Mouse (Mus musculus) MEL (cell line): ENCODE data around the gene Lrrc43. TPM values are rescaled to one million over a fixed set of nuclear protein-coding genes. Genes with fewer than 3 reads are reported as not detected.

Source experiments
- DNase-seq: peaks from one replicate; pipeline ENCODE4 v3.0.0; 2011; ENCODE audit warnings: low read depth, low spot score
- H3K27ac ChIP-seq: 2 replicates; pipeline ENCODE4 v1.5.1; 2012; ENCODE audit warnings: low read depth, mild to moderate bottlenecking, control low read depth, low read length, moderate library complexity; ENCODE audit not compliant: control insufficient read depth
- H3K27me3 ChIP-seq, 2 experiments: fragments of 150-350 bp in 1 of 2; sonication (generic) in 1 of 2; 2 replicates each; pipeline ENCODE4 v1.6.1; 2012; ENCODE audit warnings: low read length in 2 of 2, mild to moderate bottlenecking in 2 of 2, improper control_type of control experiment in 1 of 2, moderate library complexity in 1 of 2; ENCODE audit not compliant: insufficient read depth in 2 of 2, control insufficient read depth in 1 of 2
- H3K36me3 ChIP-seq, 2 experiments: 2 replicates each; pipeline ENCODE4 v1.6.1; 2012 to 2014; ENCODE audit warnings: low read length in 2 of 2, improper control_type of control experiment in 1 of 2, inconsistent platforms in 1 of 2, mild to moderate bottlenecking in 1 of 2; ENCODE audit not compliant: insufficient read depth in 2 of 2, control insufficient read depth in 1 of 2
- H3K4me1 ChIP-seq, 2 experiments: fragments of 150-350 bp in 1 of 2; sonication (generic) in 1 of 2; 2 replicates each; pipeline ENCODE4 v1.6.1; 2012; ENCODE audit warnings: low read length in 2 of 2, improper control_type of control experiment in 1 of 2, mild to moderate bottlenecking in 1 of 2; ENCODE audit not compliant: insufficient read depth in 2 of 2, control insufficient read depth in 1 of 2
- H3K4me3 ChIP-seq, 2 experiments: fragments of 150-350 bp in 1 of 2; sonication (generic) in 1 of 2; 2 replicates each; pipeline ENCODE4 v1.5.1; 2012; ENCODE audit warnings: low read depth in 2 of 2, low read length in 2 of 2, mild to moderate bottlenecking in 2 of 2, moderate library complexity in 2 of 2, control low read depth in 1 of 2, improper control_type of control experiment in 1 of 2; ENCODE audit not compliant: control insufficient read depth in 1 of 2, insufficient read depth in 1 of 2
- H3K79me2 ChIP-seq: 2 replicates; pipeline ENCODE4 v1.6.1; 2012; ENCODE audit warnings: mild to moderate bottlenecking, low read length, moderate library complexity; ENCODE audit not compliant: control insufficient read depth, poor library complexity, insufficient read depth
- H3K9ac ChIP-seq: 2 replicates; pipeline ENCODE4 v1.6.1; 2012; ENCODE audit warnings: low read depth, mild to moderate bottlenecking, control low read depth, low read length, moderate library complexity; ENCODE audit not compliant: control insufficient read depth, poor library complexity, severe bottlenecking
- H3K9me3 ChIP-seq: fragments of 150-350 bp; sonication (generic); replicated peaks from 2 replicates; pipeline ENCODE4 v1.6.1; 2012; ENCODE audit warnings: mild to moderate bottlenecking, low read length, improper control_type of control experiment, moderate library complexity; ENCODE audit not compliant: insufficient read depth
- CHD2 ChIP-seq: IDR thresholded peaks from 2 replicates; pipeline ENCODE4 v1.6.1; 2011; ENCODE audit warnings: low read length, improper control_type of control experiment
- CTCF ChIP-seq, 3 experiments: IDR thresholded peaks in 2 of 3; conservative IDR thresholded peaks in 1 of 3; 2 replicates each; pipeline ENCODE4 v1.5.1; 2011 to 2012; ENCODE audit warnings: low read length in 3 of 3, low read depth in 2 of 3, mild to moderate bottlenecking in 2 of 3, improper control_type of control experiment in 1 of 3, inconsistent platforms in 1 of 3, mixed read lengths in 1 of 3, moderate library complexity in 1 of 3; ENCODE audit not compliant: control insufficient read depth in 1 of 3, insufficient read depth in 1 of 3, poor library complexity in 1 of 3, severe bottlenecking in 1 of 3
- HCFC1 ChIP-seq: IDR thresholded peaks from 2 replicates; pipeline ENCODE4 v1.6.1; 2012; ENCODE audit warnings: low read depth, mild to moderate bottlenecking, inconsistent platforms, low read length, improper control_type of control experiment, moderate library complexity
- KAT2A ChIP-seq: conservative IDR thresholded peaks from 2 replicates; pipeline ENCODE4 v1.6.1; 2012; ENCODE audit warnings: low read depth, low read length, improper control_type of control experiment, inconsistent platforms
- MAZ ChIP-seq: IDR thresholded peaks from 2 replicates; pipeline ENCODE4 v1.6.1; 2012; ENCODE audit warnings: low read depth, mild to moderate bottlenecking, inconsistent platforms, low read length, improper control_type of control experiment
- NRF1 ChIP-seq: IDR thresholded peaks from 2 replicates; pipeline ENCODE4 v1.6.1; 2014; ENCODE audit warnings: low read depth, mild to moderate bottlenecking, inconsistent platforms, low read length, improper control_type of control experiment, moderate library complexity; ENCODE audit not compliant: poor library complexity, insufficient read depth, severe bottlenecking
- RAD21 ChIP-seq: IDR thresholded peaks from 2 replicates; pipeline ENCODE4 v1.6.1; 2011; ENCODE audit warnings: mild to moderate bottlenecking, low read depth, low read length, improper control_type of control experiment
- SIN3A ChIP-seq: IDR thresholded peaks from 2 replicates; pipeline ENCODE4 v1.6.1; 2012; ENCODE audit warnings: low read length, improper control_type of control experiment, inconsistent platforms
- SMC3 ChIP-seq: IDR thresholded peaks from 2 replicates; pipeline ENCODE4 v1.6.1; 2011; ENCODE audit warnings: low read depth, low read length, improper control_type of control experiment
- TCF12 ChIP-seq: IDR thresholded peaks from 2 replicates; pipeline ENCODE4 v1.6.1; 2014; ENCODE audit warnings: low read depth, mild to moderate bottlenecking, inconsistent platforms, low read length, improper control_type of control experiment, moderate library complexity
- UBTF ChIP-seq: IDR thresholded peaks from 2 replicates; pipeline ENCODE4 v1.6.1; 2012; ENCODE audit warnings: low read depth, mild to moderate bottlenecking, inconsistent platforms, low read length, improper control_type of control experiment, moderate library complexity, borderline replicate concordance; ENCODE audit not compliant: insufficient read depth
- USF1 ChIP-seq: IDR thresholded peaks from 2 replicates; pipeline ENCODE4 v1.6.1; 2014; ENCODE audit warnings: low read depth, mild to moderate bottlenecking, inconsistent platforms, low read length, improper control_type of control experiment, moderate library complexity
- ZC3H11A ChIP-seq: IDR thresholded peaks from 2 replicates; pipeline ENCODE4 v1.6.1; 2012; ENCODE audit warnings: low read depth, mild to moderate bottlenecking, inconsistent platforms, low read length, improper control_type of control experiment
- polyA plus RNA-seq, 2 experiments: library from polyadenylated mRNA; stranded (reverse) in 1 of 2; unstranded in 1 of 2; fragments of >175 nt in 1 of 2; fragments of >200 nt in 1 of 2; gene quantifications; 2 replicates each; pipeline versions ENCODE4 v1.2.1 to v1.2.4; 2012; ENCODE audit warnings: low replicate concordance in 2 of 2, low read depth in 1 of 2; ENCODE audit not compliant: insufficient read length in 2 of 2, insufficient read depth in 1 of 2, missing spikeins in 1 of 2
- total RNA-seq: library from RNA; depleted of rRNA; stranded (reverse); fragments of 300-350 nt; gene quantifications from 2 replicates; pipeline ENCODE4 v1.2.3, GENCODE M21; 2012

The Lrrc43 gene
- total and polyA plus RNA-seq, 3 experiments = not detected

GRCm38 (mm10) chr5:123499717-123500116 lies 10.6 kb downstream of the Lrrc43 start:
- no peak overlapping the region for H3K9ac ChIP-seq
- no peaks in the 10 kb centered on the region for H3K27me3 ChIP-seq
- H3K27ac ChIP-seq = no peak overlapping the region
- H3K9me3 ChIP-seq = no peaks in the 10 kb centered on the region
- peak; percentile 56 for DNase-seq
- H3K4me3 ChIP-seq = no peak overlapping the region
- no peaks in the 10 kb centered on the region for H3K79me2 ChIP-seq
- H3K36me3 ChIP-seq = no peaks in the 10 kb centered on the region
- H3K4me1 ChIP-seq = peaks cover 0 to 4% of the 10 kb centered on the region in 2 experiments; a peak in 1 of 4 replicates
- TF ChIP-seq CHD2 = no peak
- peak; percentile 71 for TF ChIP-seq ZC3H11A
- peak; percentile 51 to 77 (median 57) for TF ChIP-seq CTCF (IDR thresholded peaks at IDR 0.05 in 2 of 3, conservative IDR thresholded peaks at IDR 0.05 in 1 of 3; ENCODE audit: control insufficient read depth in 1 of 3, insufficient read depth in 1 of 3, low read depth in 2 of 3, low read length in 3 of 3, poor library complexity in 1 of 3, severe bottlenecking in 1 of 3)
- peak; percentile 70 for TF ChIP-seq SMC3
- TF ChIP-seq RAD21 = peak; percentile 82
- no peak for TF ChIP-seq USF1

- TF ChIP-seq HCFC1 = peak; percentile 52
- TF ChIP-seq TCF12 = 0 out of 2 replicates have a peak, but pooled peaks have one; percentile 16
- TF ChIP-seq NRF1 = peak; percentile 73
- TF ChIP-seq KAT2A = no peak
- TF ChIP-seq ZC3H11A = peak; percentile 42; the same call in 1 of the 2 replicates
- TF ChIP-seq SMC3 = no peak
- TF ChIP-seq SIN3A = no peak; the same call in 1 of the 2 replicates
- TF ChIP-seq MAZ = peak; percentile 74; the same call in 1 of the 2 replicates
- no peak for TF ChIP-seq UBTF
- TF ChIP-seq, all 39 proteins: peak for 5
- Histone ChIP-seq H3K27ac (peak overlapping the region; percentile 11; the same call in 1 of the 2 replicates), H3K9ac (peak overlapping the region; percentile 58), H3K9me3 (no peaks in the 10 kb centered on the region), H3K27me3 (no peaks in the 10 kb centered on the region), H3K36me3 (no peaks in the 10 kb centered on the region), H3K4me3 (peak overlapping the region; percentile 60 to 77), H3K79me2 (no peaks in the 10 kb centered on the region), H3K4me1 (peaks cover 0 to 4% of the 10 kb centered on the region in 2 experiments; a peak in 1 of 4 replicates)
- peak; percentile 53 for DNase-seq
Observed at GRCm38 (mm10) chr5:123501973-123502372, 12.9 kb downstream of the Lrrc43 start.
